Mouse (Mus musculus) ES-E14 (cell line): Measurements from ENCODE around the gene Wipf2.

ENCODE experiments used
- CHD2 ChIP-seq: IDR thresholded peaks from 2 replicates; pipeline ENCODE4 v1.6.1; 2014; ENCODE audit warnings: mild to moderate bottlenecking, low read depth, low read length, inconsistent platforms
- ZNF384 ChIP-seq: IDR thresholded peaks from 2 replicates; pipeline ENCODE4 v1.6.1; 2012; ENCODE audit warnings: low read depth, low read length, inconsistent platforms

- TF ChIP-seq ZNF384 (no peak), CHD2 (no peak)
Measured at GRCm38 (mm10) chr11:98846016-98846415, 17.4 kb upstream of the Wipf2 start.
